Mouse (Mus musculus) midbrain, embryonic 16.5 days (tissue): ENCODE data around the gene Tbc1d7. TPM values are rescaled to one million over a fixed set of nuclear protein-coding genes. Genes with fewer than 3 reads are reported as not detected.

Experiments used
- ATAC-seq: fragments of 200-750 bp; cut with Nextera tagmentation; 2 replicates; pipeline ENCODE4 v1.8.0; 2017; ENCODE audit warnings: moderate TSS enrichment
- H3K27ac ChIP-seq: fragments of 300-500 bp; sonication (generic); 2 replicates; pipeline ENCODE4 v1.5.1; 2014; ENCODE audit warnings: mild to moderate bottlenecking, low read length, mixed read lengths
- H3K27me3 ChIP-seq: fragments of 300-500 bp; sonication (generic); 2 replicates; pipeline ENCODE4 v1.6.1; 2014; ENCODE audit warnings: low read depth, low read length, mixed read lengths; ENCODE audit not compliant: control insufficient read depth, insufficient read depth
- H3K36me3 ChIP-seq: fragments of 300-500 bp; sonication (generic); 2 replicates; pipeline ENCODE4 v1.6.1; 2014; ENCODE audit warnings: mild to moderate bottlenecking, low read length, moderate library complexity, mixed read lengths; ENCODE audit not compliant: control insufficient read depth, insufficient read depth
- H3K4me1 ChIP-seq: fragments of 300-500 bp; sonication (generic); 2 replicates; pipeline ENCODE4 v1.6.1; 2014; ENCODE audit warnings: mild to moderate bottlenecking, low read length, mixed read lengths; ENCODE audit not compliant: control insufficient read depth, insufficient read depth
- H3K4me2 ChIP-seq: fragments of 300-500 bp; sonication (generic); 2 replicates; pipeline ENCODE4 v1.6.1; 2014; ENCODE audit warnings: mild to moderate bottlenecking, low read length, mixed read lengths
- H3K4me3 ChIP-seq: fragments of 300-500 bp; sonication (generic); 2 replicates; pipeline ENCODE4 v1.5.1; 2014; ENCODE audit warnings: low read depth, mild to moderate bottlenecking, low read length, moderate library complexity, mixed read lengths
- H3K9ac ChIP-seq: fragments of 300-500 bp; sonication (generic); 2 replicates; pipeline ENCODE4 v1.6.1; 2014; ENCODE audit warnings: low read depth, low read length, mixed read lengths
- H3K9me3 ChIP-seq: fragments of 300-500 bp; sonication (generic); replicated peaks from 2 replicates; pipeline ENCODE4 v1.6.1; 2014; ENCODE audit warnings: mild to moderate bottlenecking, low read length, mixed read lengths; ENCODE audit not compliant: control insufficient read depth, poor library complexity, severe bottlenecking
- WGBS: fragments of 180-500 bp; shearing (Covaris S2); extraction: QIAGEN DNeasy Blood & Tissue Kit; methylation state at CpG from one replicate; pipeline ENCODE4 v1.1.7; 2014; 5-methylcytosine and 5-hydroxymethylcytosine counted together
- polyA plus RNA-seq: library from polyadenylated mRNA; unstranded; fragments of >200 nt; fragmentation: Nextera tagmentation; extraction: Ambion mirVana; gene quantifications from 2 replicates; pipeline ENCODE4 v1.2.1, GENCODE M21; 2015

Gene Tbc1d7
- polyA plus RNA-seq, 1 experiment from 2014 or later, result 91.8 TPM

- no peak overlapping the region for H3K9ac ChIP-seq
- H3K36me3 ChIP-seq, result no peaks in the 10 kb centered on the region
- no peak for ATAC-seq
- H3K4me2 ChIP-seq, result no peak overlapping the region
- 53% methylated on average over 9 of the region's 9 CpGs for WGBS
- H3K27me3 ChIP-seq, result no peaks in the 10 kb centered on the region
- H3K9me3 ChIP-seq, result no peaks in the 10 kb centered on the region
- H3K4me1 ChIP-seq, result peaks cover 6% of the 10 kb centered on the region; the same call in 1 of the 2 replicates
- no peak overlapping the region for H3K4me3 ChIP-seq
- H3K27ac ChIP-seq, result no peak overlapping the region
These were observed 3.6 kb downstream of the Tbc1d7 start for GRCm38 (mm10) chr13:43167721-43168120.

- no peak overlapping the region for H3K27ac ChIP-seq
These were observed 11.9 kb downstream of the Tbc1d7 start for GRCm38 (mm10) chr13:43159429-43159828.

GRCm38 (mm10) chr13:43158281-43158680, 13.0 kb downstream of the Tbc1d7 start:
- Histone ChIP-seq H3K9me3 (no peaks in the 10 kb centered on the region), H3K9ac (no peak overlapping the region), H3K27ac (no peak overlapping the region), H3K36me3 (peaks cover 8% of the 10 kb centered on the region; the same call in 1 of the 2 replicates), H3K4me2 (no peak overlapping the region), H3K4me3 (no peak overlapping the region), H3K27me3 (no peaks in the 10 kb centered on the region), H3K4me1 (no peaks in the 10 kb centered on the region; the same call in 1 of the 2 replicates)
- 69% methylated on average over 5 of the region's 5 CpGs for WGBS
- ATAC-seq, result no peak

More at GRCm38 (mm10) chr13:43159429-43159828, 11.9 kb downstream of the Tbc1d7 start:
- Histone ChIP-seq H3K4me2 (no peak overlapping the region), H3K27me3 (no peaks in the 10 kb centered on the region), H3K4me3 (no peak overlapping the region), H3K9ac (no peak overlapping the region), H3K4me1 (no peaks in the 10 kb centered on the region; the same call in 1 of the 2 replicates), H3K36me3 (peaks cover 5% of the 10 kb centered on the region; the same call in 1 of the 2 replicates), H3K9me3 (no peaks in the 10 kb centered on the region)
- 85% methylated on average over 3 of the region's 3 CpGs for WGBS
- no peak for ATAC-seq

GRCm38 (mm10) chr13:43157370-43157769, 13.9 kb downstream of the Tbc1d7 start:
- no peak for ATAC-seq
- no peak overlapping the region for H3K4me3 ChIP-seq
- H3K27ac ChIP-seq, result no peak overlapping the region
- H3K36me3 ChIP-seq, result peaks cover 13% of the 10 kb centered on the region
- WGBS, result 27% methylated on average over 5 of the region's 5 CpGs
- no peaks in the 10 kb centered on the region for H3K27me3 ChIP-seq
- no peaks in the 10 kb centered on the region; the same call in 1 of the 2 replicates for H3K4me1 ChIP-seq
- no peak overlapping the region for H3K9ac ChIP-seq
- H3K4me2 ChIP-seq, result no peak overlapping the region
- H3K9me3 ChIP-seq, result no peaks in the 10 kb centered on the region

- no peaks in the 10 kb centered on the region for H3K9me3 ChIP-seq
- H3K4me3 ChIP-seq, result no peak overlapping the region
- no peaks in the 10 kb centered on the region for H3K27me3 ChIP-seq
- ATAC-seq, result no peak
- no peaks in the 10 kb centered on the region for H3K4me1 ChIP-seq
- 90% methylated on average over 14 of the region's 14 CpGs for WGBS
- peaks cover 23% of the 10 kb centered on the region for H3K36me3 ChIP-seq
- H3K27ac ChIP-seq, result no peak overlapping the region
- no peak overlapping the region for H3K4me2 ChIP-seq
- H3K9ac ChIP-seq, result no peak overlapping the region
These were observed 19.2 kb downstream of the Tbc1d7 start for GRCm38 (mm10) chr13:43152005-43152520.

- peaks cover 21% of the 10 kb centered on the region for H3K36me3 ChIP-seq
- no peaks in the 10 kb centered on the region for H3K4me1 ChIP-seq
- no peak for ATAC-seq
- no peaks in the 10 kb centered on the region for H3K9me3 ChIP-seq
- H3K9ac ChIP-seq, result no peak overlapping the region
- H3K4me3 ChIP-seq, result no peak overlapping the region
- no peak overlapping the region for H3K27ac ChIP-seq
- H3K4me2 ChIP-seq, result no peak overlapping the region
- no peaks in the 10 kb centered on the region for H3K27me3 ChIP-seq
- WGBS, result 93% methylated on average over 3 of the region's 3 CpGs
These were observed 21.6 kb downstream of the Tbc1d7 start for GRCm38 (mm10) chr13:43149661-43150060.

- no peak overlapping the region for H3K4me3 ChIP-seq
- H3K9ac ChIP-seq, result no peak overlapping the region
- H3K9me3 ChIP-seq, result no peaks in the 10 kb centered on the region
- peaks cover 18% of the 10 kb centered on the region for H3K36me3 ChIP-seq
- H3K27me3 ChIP-seq, result no peaks in the 10 kb centered on the region
- no peak overlapping the region for H3K27ac ChIP-seq
- no peaks in the 10 kb centered on the region for H3K4me1 ChIP-seq
- ATAC-seq, result no peak
- WGBS, result 83% methylated on average over 4 of the region's 4 CpGs
- H3K4me2 ChIP-seq, result no peak overlapping the region
These were observed 22.6 kb downstream of the Tbc1d7 start for GRCm38 (mm10) chr13:43148692-43149091.

GRCm38 (mm10) chr13:43146515-43147258, 24.6 kb downstream of the Tbc1d7 start:
- Histone ChIP-seq H3K9ac (no peak overlapping the region), H3K27ac (no peak overlapping the region), H3K4me3 (no peak overlapping the region), H3K4me2 (no peak overlapping the region), H3K36me3 (peaks cover 9% of the 10 kb centered on the region; the same call in 1 of the 2 replicates), H3K9me3 (no peaks in the 10 kb centered on the region), H3K27me3 (no peaks in the 10 kb centered on the region), H3K4me1 (no peaks in the 10 kb centered on the region)
- ATAC-seq, result no peak
- 69% methylated on average over 8 of the region's 8 CpGs for WGBS

GRCm38 (mm10) chr13:43144720-43145418, 26.4 kb downstream of the Tbc1d7 start:
- H3K36me3 ChIP-seq, result peaks cover 3% of the 10 kb centered on the region; the same call in 1 of the 2 replicates
- H3K27ac ChIP-seq, result no peak overlapping the region
- H3K9ac ChIP-seq, result no peak overlapping the region
- no peaks in the 10 kb centered on the region for H3K4me1 ChIP-seq
- no peak for ATAC-seq
- WGBS, result 77% methylated on average over 7 of the region's 7 CpGs
- H3K4me3 ChIP-seq, result no peak overlapping the region
- H3K27me3 ChIP-seq, result no peaks in the 10 kb centered on the region
- no peak overlapping the region for H3K4me2 ChIP-seq
- no peaks in the 10 kb centered on the region for H3K9me3 ChIP-seq
